Mouse (Mus musculus) G1E (cell line): ENCODE data around the gene Agap1.

Source experiments
- CTCF ChIP-seq: IDR thresholded peaks from 2 replicates; pipeline ENCODE4 v1.5.1; 2012; ENCODE audit warnings: low read depth, low read length, inconsistent platforms, mixed read lengths
- GATA1 ChIP-seq: IDR thresholded peaks from 2 replicates; pipeline ENCODE4 v1.6.1; 2012; ENCODE audit warnings: borderline replicate concordance, low read length, inconsistent platforms, mixed read lengths
- POLR2AphosphoS5 ChIP-seq: IDR thresholded peaks from 2 replicates; pipeline ENCODE4 v1.6.1; 2012; ENCODE audit warnings: low read depth, low read length, inconsistent platforms; ENCODE audit not compliant: insufficient replicate concordance
- TAL1 ChIP-seq: conservative IDR thresholded peaks from 2 replicates; pipeline ENCODE4 v1.6.1; 2012; ENCODE audit warnings: low read depth, low read length, inconsistent platforms, mixed read lengths

DNA sequence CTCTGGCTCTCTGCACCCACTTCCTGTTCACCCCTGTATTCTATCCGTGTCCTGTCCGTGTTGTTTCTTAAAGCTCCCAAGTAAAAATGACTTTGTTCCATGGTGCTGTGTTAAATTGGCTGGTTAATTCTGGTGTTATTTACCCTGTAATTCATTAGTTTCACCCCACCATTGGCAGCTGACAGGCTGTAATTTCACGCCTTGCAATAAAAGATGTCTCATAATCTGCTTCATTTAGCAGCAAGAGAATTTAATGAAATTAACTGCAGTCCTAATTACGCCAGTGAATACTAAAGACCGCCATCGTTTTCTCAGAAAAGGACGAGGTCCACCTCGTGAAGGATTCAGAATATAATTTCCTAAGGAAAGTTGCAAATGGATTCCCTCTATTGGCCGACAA is 245.6 kb downstream of the Agap1 start:
- TF ChIP-seq CTCF (no peak), GATA1 (no peak), TAL1 (no peak), POLR2AphosphoS5 (no peak)
